Mouse (Mus musculus) heart, embryonic 13.5 days (tissue): ENCODE results near the gene Tex13c1. TPM values are rescaled to one million over a fixed set of nuclear protein-coding genes. Genes with fewer than 3 reads are reported as not detected.

Experiments
- ATAC-seq: fragments of 200-750 bp; cut with Nextera tagmentation; 2 replicates; pipeline ENCODE4 v1.8.0; 2017; ENCODE audit warnings: moderate TSS enrichment; ENCODE audit not compliant: insufficient number of reproducible peaks, low FRiP score, low TSS enrichment; ENCODE audit errors: extremely low read depth
- H3K27ac ChIP-seq: fragments of 300-500 bp; sonication (generic); replicated peaks from 2 replicates; pipeline ENCODE4 v1.5.1; 2015; ENCODE audit warnings: moderate library complexity, mild to moderate bottlenecking, inconsistent platforms
- H3K27me3 ChIP-seq: fragments of 300-500 bp; sonication (generic); replicated peaks from 2 replicates; pipeline ENCODE4 v1.6.1; 2015; ENCODE audit warnings: mild to moderate bottlenecking, inconsistent platforms
- H3K36me3 ChIP-seq: fragments of 300-500 bp; sonication (generic); 2 replicates; pipeline ENCODE4 v1.6.1; 2015; ENCODE audit warnings: mild to moderate bottlenecking, inconsistent platforms
- H3K4me1 ChIP-seq: fragments of 300-500 bp; sonication (generic); 2 replicates; pipeline ENCODE4 v1.6.1; 2015; ENCODE audit warnings: inconsistent platforms
- H3K4me2 ChIP-seq: fragments of 300-500 bp; sonication (generic); 2 replicates; pipeline ENCODE4 v1.6.1; 2015; ENCODE audit warnings: inconsistent platforms, mild to moderate bottlenecking, moderate library complexity
- H3K4me3 ChIP-seq: fragments of 300-500 bp; sonication (generic); 2 replicates; pipeline ENCODE4 v1.5.1; 2015; ENCODE audit warnings: moderate library complexity, mild to moderate bottlenecking, inconsistent platforms
- H3K9ac ChIP-seq: fragments of 300-500 bp; sonication (generic); 2 replicates; pipeline ENCODE4 v1.6.1; 2015; ENCODE audit warnings: inconsistent platforms, mild to moderate bottlenecking, moderate library complexity
- H3K9me3 ChIP-seq: fragments of 300-500 bp; sonication (generic); 2 replicates; pipeline ENCODE4 v1.6.1; 2016; ENCODE audit warnings: inconsistent platforms
- WGBS: fragments of 180-500 bp; shearing (Covaris S2); methylation state at CpG from one replicate; pipeline ENCODE4 v1.1.7; 2015; ENCODE audit warnings: mixed read lengths; 5-methylcytosine and 5-hydroxymethylcytosine counted together
- polyA plus RNA-seq: library from polyadenylated mRNA; unstranded; fragments of >200 nt; fragmentation: Nextera tagmentation; extraction: Ambion mirVana; gene quantifications from 2 replicates; pipeline ENCODE4 v1.2.1, GENCODE M21; 2015

Tex13c1 gene
- polyA plus RNA-seq, result not detected in 2 replicates

DNA sequence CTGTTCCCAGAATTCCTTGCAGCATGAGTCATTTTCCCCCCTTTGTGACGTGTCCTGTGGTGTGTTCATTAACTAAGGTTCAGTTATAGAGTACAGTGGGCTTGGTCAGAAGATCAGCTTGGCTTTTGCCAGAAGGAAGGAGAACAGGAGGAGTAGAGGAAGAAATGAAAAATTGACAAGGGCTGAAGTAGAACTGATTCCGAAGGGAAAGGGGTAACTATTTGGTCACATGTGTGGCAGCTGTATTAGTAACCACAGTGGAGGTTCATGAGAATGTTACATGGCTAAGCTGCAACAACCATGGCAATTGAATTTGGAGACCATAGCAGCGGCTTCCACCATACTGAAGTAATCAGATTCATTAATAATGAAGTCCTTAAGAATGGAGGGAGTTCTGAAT, at the start of gene Tex13c1:
Gene Tex13c1 (plus strand): TSS at position 301 of the 400 bp plus-strand sequence.
- no peaks in the 10 kb centered on the region for H3K4me1 ChIP-seq
- H3K27ac ChIP-seq, result no peak within 1 kb of the TSS
- H3K27me3 ChIP-seq, result no peaks in the 10 kb centered on the region
- ATAC-seq, result no peak
- no peak within 1 kb of the TSS for H3K4me2 ChIP-seq
- no peak within 1 kb of the TSS for H3K4me3 ChIP-seq
- no peaks in the 10 kb centered on the region for H3K36me3 ChIP-seq
- H3K9ac ChIP-seq, result no peak within 1 kb of the TSS
- H3K9me3 ChIP-seq, result no peaks in the 10 kb centered on the region
- WGBS, result 63% methylated on average over 3 of the region's 3 CpGs

Other genes starting within 250 kb of the Tex13c1 start
- 0.01 and 0.05 TPM in 2 replicates for gene Tenm1, start 162.0 kb upstream of the Tex13c1 start, polyA plus RNA-seq